Mouse (Mus musculus) G1E (cell line): Measurements from ENCODE around the gene Spib. TPM values are rescaled to one million over a fixed set of nuclear protein-coding genes. Genes with fewer than 3 reads are reported as not detected.

Source experiments
- ATAC-seq: 2 replicates; pipeline ENCODE4 v1.8.0; 2016; ENCODE audit warnings: mild to moderate bottlenecking; ENCODE audit not compliant: insufficient number of reproducible peaks, poor library complexity, low FRiP score, severe bottlenecking; ENCODE audit errors: extremely low read depth
- DNase-seq: peaks from one replicate; pipeline ENCODE4 v3.0.0; 2012; ENCODE audit warnings: low spot score
- H3K27me3 ChIP-seq: 2 replicates; pipeline ENCODE4 v1.6.1; 2012; ENCODE audit warnings: mild to moderate bottlenecking, low read length, inconsistent platforms; ENCODE audit not compliant: insufficient read depth
- H3K36me3 ChIP-seq: replicated peaks from 2 replicates; pipeline ENCODE3; 2012; ENCODE audit warnings: mild to moderate bottlenecking, inconsistent platforms
- H3K4me1 ChIP-seq: 2 replicates; pipeline ENCODE4 v1.6.1; 2012; ENCODE audit warnings: low read depth, low read length, inconsistent platforms, mixed read lengths; ENCODE audit not compliant: insufficient read depth
- H3K4me3 ChIP-seq: 2 replicates; pipeline ENCODE4 v1.5.1; 2012; ENCODE audit warnings: low read depth, mild to moderate bottlenecking, inconsistent platforms, low read length, moderate library complexity, mixed read lengths
- H3K9me3 ChIP-seq: replicated peaks from 2 replicates; pipeline ENCODE4 v1.6.1; 2012; ENCODE audit warnings: inconsistent platforms
- CTCF ChIP-seq: IDR thresholded peaks from 2 replicates; pipeline ENCODE4 v1.5.1; 2012; ENCODE audit warnings: low read depth, low read length, inconsistent platforms, mixed read lengths
- GATA1 ChIP-seq: IDR thresholded peaks from 2 replicates; pipeline ENCODE4 v1.6.1; 2012; ENCODE audit warnings: borderline replicate concordance, low read length, inconsistent platforms, mixed read lengths
- GATA2 ChIP-seq: IDR thresholded peaks from 2 replicates; pipeline ENCODE4 v1.6.1; 2012; ENCODE audit warnings: low read depth, low read length, inconsistent platforms, borderline replicate concordance
- POLR2AphosphoS5 ChIP-seq: IDR thresholded peaks from 2 replicates; pipeline ENCODE4 v1.6.1; 2012; ENCODE audit warnings: low read depth, low read length, inconsistent platforms; ENCODE audit not compliant: insufficient replicate concordance
- TAL1 ChIP-seq: conservative IDR thresholded peaks from 2 replicates; pipeline ENCODE4 v1.6.1; 2012; ENCODE audit warnings: low read depth, low read length, inconsistent platforms, mixed read lengths
- polyA plus RNA-seq: library from polyadenylated mRNA; stranded (reverse); fragments of >175 nt; gene quantifications from 2 replicates; pipeline ENCODE4 v1.2.3, GENCODE M21; 2012
- total RNA-seq, 2 experiments: library from RNA; stranded (forward) in 1 of 2; stranded (reverse) in 1 of 2; fragments of 200-1000 nt in 1 of 2; fragments of >200 nt in 1 of 2; fragmentation: Nextera tagmentation in 1 of 2; gene quantifications; 2 replicates each; pipeline ENCODE4 v1.2.3; 2014 to 2017

The Spib gene
- total and polyA plus RNA-seq, 3 experiments = not detected

GRCm38 (mm10) chr7:44492166-44492826, 39.6 kb downstream of the Spib start:
- Histone ChIP-seq H3K4me3 (no peak overlapping the region), H3K4me1 (peaks cover 31% of the 10 kb centered on the region), H3K36me3 (peaks cover 76% of the 10 kb centered on the region), H3K9me3 (no peaks in the 10 kb centered on the region), H3K27me3 (no peaks in the 10 kb centered on the region)
- no peak for DNase-seq
- TF ChIP-seq POLR2AphosphoS5 (no peak), CTCF (no peak), GATA1 (no peak), TAL1 (no peak), GATA2 (no peak)
- no peak for ATAC-seq

- H3K27me3 ChIP-seq = no peaks in the 10 kb centered on the region; the same call in 1 of the 2 replicates
- no peak overlapping the region for H3K4me3 ChIP-seq
- DNase-seq (no peak), ATAC-seq (no peak)
- H3K36me3 ChIP-seq = peaks cover 85% of the 10 kb centered on the region
- H3K9me3 ChIP-seq = no peaks in the 10 kb centered on the region
- peaks cover 23% of the 10 kb centered on the region for H3K4me1 ChIP-seq
- no peak for TF ChIP-seq GATA2
- no peak for TF ChIP-seq POLR2AphosphoS5
- TF ChIP-seq CTCF = no peak
- no peak for TF ChIP-seq GATA1
- no peak for TF ChIP-seq TAL1
Measured at GRCm38 (mm10) chr7:44491391-44491790, 40.5 kb downstream of the Spib start.

- H3K36me3 ChIP-seq = peaks cover 88% of the 10 kb centered on the region
- DNase-seq = no peak
- peaks cover 18% of the 10 kb centered on the region for H3K4me1 ChIP-seq
Measured at GRCm38 (mm10) chr7:44490281-44490680, 41.6 kb downstream of the Spib start.

DNA sequence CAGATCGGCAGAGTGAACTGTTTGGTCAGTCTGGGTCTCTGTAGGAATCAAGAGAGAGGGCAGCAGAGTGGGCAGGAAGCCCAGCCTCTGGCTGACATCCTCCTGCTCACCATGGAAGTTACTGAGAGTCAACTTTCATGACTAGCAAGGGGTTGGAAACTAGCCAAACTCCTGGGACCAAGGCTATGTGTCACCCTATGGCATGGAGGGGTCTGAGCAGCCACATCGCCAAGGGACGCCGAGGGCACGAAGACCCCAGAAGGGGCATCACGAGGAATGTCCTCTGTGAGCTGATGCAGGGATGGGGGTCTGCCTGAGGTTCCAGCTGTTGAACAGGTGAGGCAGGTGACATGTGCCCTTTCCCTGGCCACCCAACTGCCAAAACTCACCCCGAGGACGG, 43.3 kb downstream of the Spib start:
- H3K27me3 ChIP-seq = no peaks in the 10 kb centered on the region; the same call in 1 of the 2 replicates
- no peak overlapping the region for H3K4me3 ChIP-seq
- no peaks in the 10 kb centered on the region for H3K9me3 ChIP-seq
- DNase-seq = no peak
- TF ChIP-seq POLR2AphosphoS5 = no peak
- no peak for TF ChIP-seq GATA1
- no peak for TF ChIP-seq TAL1
- TF ChIP-seq GATA2 = no peak
- no peak for TF ChIP-seq CTCF
- H3K4me1 ChIP-seq = peaks cover 20% of the 10 kb centered on the region
- no peak for ATAC-seq
- H3K36me3 ChIP-seq = peaks cover 82% of the 10 kb centered on the region

More at GRCm38 (mm10) chr7:44490281-44490680, 41.6 kb downstream of the Spib start:
- TF ChIP-seq GATA2 (no peak), TAL1 (no peak), GATA1 (no peak), CTCF (no peak), POLR2AphosphoS5 (no peak)
- Histone ChIP-seq H3K27me3 (no peaks in the 10 kb centered on the region; the same call in 1 of the 2 replicates), H3K9me3 (no peaks in the 10 kb centered on the region), H3K4me3 (no peak overlapping the region)
- ATAC-seq = no peak

GRCm38 (mm10) chr7:44487936-44488335, 43.9 kb downstream of the Spib start:
- peaks cover 25% of the 10 kb centered on the region for H3K4me1 ChIP-seq
- DNase-seq (no peak), ATAC-seq (no peak)

GRCm38 (mm10) chr7:44486927-44487575, 44.8 kb downstream of the Spib start:
- Histone ChIP-seq H3K9me3 (no peaks in the 10 kb centered on the region), H3K36me3 (peaks cover 68% of the 10 kb centered on the region), H3K27me3 (no peaks in the 10 kb centered on the region; the same call in 1 of the 2 replicates), H3K4me3 (no peak overlapping the region), H3K4me1 (peaks cover 34% of the 10 kb centered on the region)
- TF ChIP-seq CTCF (no peak), GATA2 (no peak), POLR2AphosphoS5 (no peak), TAL1 (no peak), GATA1 (no peak)
- ATAC-seq (no peak), DNase-seq (no peak)

More at GRCm38 (mm10) chr7:44487936-44488335, 43.9 kb downstream of the Spib start:
- Histone ChIP-seq H3K9me3 (no peaks in the 10 kb centered on the region), H3K36me3 (peaks cover 76% of the 10 kb centered on the region), H3K4me3 (no peak overlapping the region), H3K27me3 (no peaks in the 10 kb centered on the region; the same call in 1 of the 2 replicates)
- TF ChIP-seq TAL1 (no peak), GATA1 (no peak), GATA2 (no peak), POLR2AphosphoS5 (no peak), CTCF (no peak)
